Mouse (Mus musculus) C2C12 (cell line): ENCODE measurements at regions not wholly inside any gene's neighbourhood (a gene's known extent, or its start where the extent isn't known, plus 50 kb on each side); places are given as distances from the start of the nearest gene placed in this dataset.

Experiments used
- H3K27me3 ChIP-seq: one replicate; pipeline ENCODE4 v1.6.1; 2011; ENCODE audit not compliant: control insufficient read depth, insufficient read depth, insufficient read length
- H3K36me3 ChIP-seq: one replicate; pipeline ENCODE4 v1.6.1; 2011; ENCODE audit not compliant: control insufficient read depth, insufficient read depth
- H3K4me3 ChIP-seq: one replicate; pipeline ENCODE4 v1.5.1; 2011; ENCODE audit warnings: mild to moderate bottlenecking, control low read depth; ENCODE audit not compliant: poor library complexity, insufficient read depth, severe bottlenecking
- H3K79me2 ChIP-seq: one replicate; pipeline ENCODE4 v1.6.1; 2011; ENCODE audit not compliant: control insufficient read depth, insufficient read depth
- H3K79me3 ChIP-seq: one replicate; pipeline ENCODE4 v1.6.1; 2011; ENCODE audit warnings: low read depth, control low read depth
- H3ac ChIP-seq: one replicate; pipeline ENCODE3; 2011; ENCODE audit warnings: low read depth; ENCODE audit not compliant: control insufficient read depth, insufficient read length
- CEBPB ChIP-seq: IDR thresholded peaks from one replicate; pipeline ENCODE4 v1.6.1; 2011; ENCODE audit warnings: low read depth, mild to moderate bottlenecking, control low read depth, moderate library complexity
- CTCF ChIP-seq: IDR thresholded peaks from one replicate; pipeline ENCODE4 v1.5.1; 2011; ENCODE audit not compliant: control insufficient read depth, insufficient read depth, insufficient read length
- FOSL1 ChIP-seq: IDR thresholded peaks from one replicate; pipeline ENCODE4 v1.8.0; 2011; ENCODE audit warnings: mild to moderate bottlenecking, low read length; ENCODE audit not compliant: poor library complexity, insufficient read depth, severe bottlenecking
- MAX ChIP-seq: IDR thresholded peaks from one replicate; pipeline ENCODE4 v1.6.1; 2011; ENCODE audit warnings: mild to moderate bottlenecking, control low read depth
- MYOD1 ChIP-seq: IDR thresholded peaks from one replicate; pipeline ENCODE4 v1.6.1; 2011; ENCODE audit warnings: low read depth; ENCODE audit not compliant: control insufficient read depth, insufficient read length
- MYOG ChIP-seq: IDR thresholded peaks from one replicate; pipeline ENCODE4 v1.6.1; 2011; ENCODE audit not compliant: control insufficient read depth, insufficient read length; ENCODE audit errors: extremely low read depth
- USF1 ChIP-seq: IDR thresholded peaks from one replicate; pipeline ENCODE4 v1.6.1; 2011; ENCODE audit warnings: low read depth, mild to moderate bottlenecking, control low read depth, moderate library complexity

GRCm38 (mm10) chrX:81732506-81732905 is 274.6 kb upstream of the 4930595M18Rik start:
- Histone ChIP-seq H3K79me3 (no peaks in the 10 kb centered on the region), H3ac (no peak overlapping the region), H3K79me2 (no peaks in the 10 kb centered on the region), H3K27me3 (no peaks in the 10 kb centered on the region), H3K36me3 (no peaks in the 10 kb centered on the region), H3K4me3 (no peak overlapping the region)
- peak; percentile 58 for TF ChIP-seq MYOD1
- no peak for TF ChIP-seq CEBPB
- TF ChIP-seq FOSL1 = peak; percentile 53

GRCm38 (mm10) chrX:81729796-81730195 is 271.9 kb upstream of the 4930595M18Rik start:
- H3K27me3 ChIP-seq = no peaks in the 10 kb centered on the region
- H3K79me3 ChIP-seq = no peaks in the 10 kb centered on the region
- no peak overlapping the region for H3K4me3 ChIP-seq
- H3ac ChIP-seq = no peak overlapping the region
- no peaks in the 10 kb centered on the region for H3K79me2 ChIP-seq
- TF ChIP-seq MYOD1 (no peak), FOSL1 (peak; percentile 37), USF1 (no peak), CTCF (no peak), CEBPB (no peak), MYOG (no peak), MAX (no peak)
- H3K36me3 ChIP-seq = no peaks in the 10 kb centered on the region

- no peak overlapping the region for H3K4me3 ChIP-seq
- no peak overlapping the region for H3ac ChIP-seq
- no peak for TF ChIP-seq MAX
- no peak for TF ChIP-seq MYOG
- no peak for TF ChIP-seq MYOD1
- no peak for TF ChIP-seq CEBPB
- no peaks in the 10 kb centered on the region for H3K79me2 ChIP-seq
- H3K36me3 ChIP-seq = no peaks in the 10 kb centered on the region
- no peaks in the 10 kb centered on the region for H3K27me3 ChIP-seq
- no peaks in the 10 kb centered on the region for H3K79me3 ChIP-seq
Observed at GRCm38 (mm10) chrX:81704023-81704422, 246.1 kb upstream of the 4930595M18Rik start.
